Mouse (Mus musculus): ENCODE measurements around the gene Dchs2. TPM values are rescaled to one million over a fixed set of nuclear protein-coding genes. Genes with fewer than 3 reads are reported as not detected.

Dchs2 gene
- total RNA-seq, 2 experiments from 2014 or later = 5.3 to 7.7 TPM

GRCm38 (mm10) chr3:83235061-83235460, 107.3 kb downstream of the Dchs2 start:
- no peak for DNase-seq
- intact Hi-C loops (cut with DNase I) = no loop called here

GRCm38 (mm10) chr3:83246536-83246935, 118.8 kb downstream of the Dchs2 start:
- intact Hi-C loops (cut with DNase I) = no loop called here
- no peak for DNase-seq

GRCm38 (mm10) chr3:83250001-83250545, 122.3 kb downstream of the Dchs2 start:
- no peak for DNase-seq
- intact Hi-C loops (cut with DNase I) = no loop called here

GRCm38 (mm10) chr3:83251899-83252298, 124.2 kb downstream of the Dchs2 start:
- intact Hi-C loops (cut with DNase I) = no loop called here
- DNase-seq = no peak

- DNase-seq = no peak
- intact Hi-C loops (cut with DNase I) = no loop called here
Measured at GRCm38 (mm10) chr3:83259421-83259820, 131.7 kb downstream of the Dchs2 start.

- intact Hi-C loops (cut with DNase I) = no loop called here
- no peak for DNase-seq
Measured at GRCm38 (mm10) chr3:83266009-83266408, 138.3 kb downstream of the Dchs2 start.

- no peak for DNase-seq
- intact Hi-C loops (cut with DNase I) = loop anchor here (5.0 kb wide), 1 partner anchor 158 kb away; no protein-coding TSS in a partner anchor
Measured at GRCm38 (mm10) chr3:83270228-83270627, 142.5 kb downstream of the Dchs2 start.

GRCm38 (mm10) chr3:83270982-83271381, 143.2 kb downstream of the Dchs2 start:
- intact Hi-C loops (cut with DNase I) = loop anchor here (5.0 kb wide), 1 partner anchor 159 kb away; no protein-coding TSS in a partner anchor
- DNase-seq = no peak

- peak; percentile 66 for DNase-seq
- intact Hi-C loops (cut with DNase I) = loop anchor here (5.0 kb wide), 1 partner anchor 161 kb away; no protein-coding TSS in a partner anchor
Measured at GRCm38 (mm10) chr3:83273555-83274244, 146.0 kb downstream of the Dchs2 start.

GRCm38 (mm10) chr3:83275703-83276102, 148.0 kb downstream of the Dchs2 start:
- intact Hi-C loops (cut with DNase I) = loop anchor here (5.0 kb wide), 1 partner anchor 278 kb away; no protein-coding TSS in a partner anchor

GRCm38 (mm10) chr3:83283882-83284281, 156.1 kb downstream of the Dchs2 start:
- no peak for DNase-seq
- intact Hi-C loops (cut with DNase I) = no loop called here

More at GRCm38 (mm10) chr3:83275703-83276102, 148.0 kb downstream of the Dchs2 start:
- no peak for DNase-seq

GRCm38 (mm10) chr3:83286975-83287405, 159.2 kb downstream of the Dchs2 start:
- intact Hi-C loops (cut with DNase I) = loop anchor here (5.0 kb wide), 2 partner anchors 475 to 610 kb away; no protein-coding TSS in a partner anchor
- peak; percentile 42 for DNase-seq

GRCm38 (mm10) chr3:83288118-83288840, 160.5 kb downstream of the Dchs2 start:
- intact Hi-C loops (cut with DNase I) = loop anchor here (5.0 kb wide), 2 partner anchors 474 to 609 kb away; no protein-coding TSS in a partner anchor
- DNase-seq = no peak

- intact Hi-C loops (cut with DNase I) = no loop called here
- DNase-seq = no peak
Measured at GRCm38 (mm10) chr3:83290482-83290881, 162.7 kb downstream of the Dchs2 start.

- no peak for DNase-seq
- intact Hi-C loops (cut with DNase I) = no loop called here
Measured at GRCm38 (mm10) chr3:83290953-83291352, 163.2 kb downstream of the Dchs2 start.

GRCm38 (mm10) chr3:83299783-83300382, 172.1 kb downstream of the Dchs2 start:
- intact Hi-C loops (cut with DNase I) = no loop called here
- no peak for DNase-seq

GRCm38 (mm10) chr3:83303876-83304275, 176.1 kb downstream of the Dchs2 start:
- intact Hi-C loops (cut with DNase I) = no loop called here
- peak; percentile 16 for DNase-seq

GRCm38 (mm10) chr3:83345928-83346327, 218.2 kb downstream of the Dchs2 start:
- intact Hi-C loops (cut with DNase I) = no loop called here
- DNase-seq = no peak

GRCm38 (mm10) chr3:83368500-83369068, 240.8 kb downstream of the Dchs2 start:
- intact Hi-C loops (cut with DNase I) = no loop called here
- no peak for DNase-seq

- intact Hi-C loops (cut with DNase I) = no loop called here
- DNase-seq = no peak
Measured at GRCm38 (mm10) chr3:83369871-83370270, 242.1 kb downstream of the Dchs2 start.

GRCm38 (mm10) chr3:83374333-83374732, 246.6 kb downstream of the Dchs2 start:
- DNase-seq = no peak
- intact Hi-C loops (cut with DNase I) = no loop called here

Measured in left cerebral cortex, postnatal 4 days (tissue).